In genomic region chr13:55058042-55058441, GRCm38 (mm10) we compare ENCODE assay signal across 9 mouse cellular contexts. TPM values are rescaled to one million over a fixed set of nuclear protein-coding genes. Genes with fewer than 3 reads are reported as not detected.
DNase-seq lines count a peak whose midpoint lies in the region; ATAC-seq and TF ChIP-seq lines count a peak whose summit lies in the region.
"Had no signal": no experiment of that assay in that cellular context is flagged by ENCODE, and none has a peak within 500 bp of the region (broad histone marks: within the 10 kb centered on the region; RNA-seq: fewer than 3 reads in every experiment).

No protein-coding gene starts in this region.

- no peak for TF ChIP-seq POLR2A in bone marrow macrophage, adult 2 months (IDR thresholded peaks at IDR 0.05; ENCODE audit: borderline replicate concordance, low read depth, low read length)

- DNase-seq in liver, embryonic 14.5 days (ENCODE audit: low read depth in 3 of 3, low spot score in 3 of 3), result no peak
- DNase-seq in ovary, adult 18-20 months (ENCODE audit: low spot score), result no peak
- no peak for DNase-seq in left cerebral cortex, postnatal 14 days (ENCODE audit: low spot score in 2 of 2)
- DNase-seq in layer of hippocampus, adult 18-20 months (ENCODE audit: low spot score in 2 of 2), result no peak

- H3K36me3 ChIP-seq in intestine, postnatal 0 days (ENCODE audit: control insufficient read depth, insufficient read depth), result peaks cover 24% of the 10 kb centered on the region
- peaks cover 7% of the 10 kb centered on the region; the same call in 1 of the 2 replicates for H3K36me3 ChIP-seq in intestine, embryonic 16.5 days (ENCODE audit: control insufficient read depth, insufficient read depth, low read length)
- peaks cover 12% of the 10 kb centered on the region; the same call in 1 of the 2 replicates for H3K36me3 ChIP-seq in E14TG2a.4 (ENCODE audit: insufficient read depth, low read length)
- peaks cover 7% of the 10 kb centered on the region for H3K36me3 ChIP-seq in liver, embryonic 14.5 days (replicated peaks; ENCODE audit: control insufficient read depth, insufficient read depth, low read depth)

- no peaks in the 10 kb centered on the region for H3K9me3 ChIP-seq in intestine, postnatal 0 days (ENCODE audit: control insufficient read depth)
- no peaks in the 10 kb centered on the region for H3K9me3 ChIP-seq in intestine, embryonic 16.5 days (ENCODE audit: control insufficient read depth, low read length)
- no peaks in the 10 kb centered on the region for H3K9me3 ChIP-seq in E14TG2a.4 (ENCODE audit: low read length)
- no peaks in the 10 kb centered on the region for H3K9me3 ChIP-seq in liver, embryonic 14.5 days (ENCODE audit: control insufficient read depth, low read length)
- H3K9me3 ChIP-seq: embryonic facial prominence, embryonic 13.5 days had no signal

- no peaks in the 10 kb centered on the region for H3K4me1 ChIP-seq in intestine, postnatal 0 days (replicated peaks; ENCODE audit: control insufficient read depth, insufficient read depth, low read length)
- H3K4me1 ChIP-seq in intestine, embryonic 16.5 days (ENCODE audit: control insufficient read depth, insufficient read depth, low read length), result no peaks in the 10 kb centered on the region
- no peaks in the 10 kb centered on the region for H3K4me1 ChIP-seq in E14TG2a.4 (replicated peaks; ENCODE audit: low read depth, low read length)
- peaks cover 8% of the 10 kb centered on the region for H3K4me1 ChIP-seq in bone marrow macrophage, adult 2 months (ENCODE audit: control insufficient read depth, insufficient read depth, low read length)
- no peaks in the 10 kb centered on the region for H3K4me1 ChIP-seq in liver, embryonic 14.5 days (replicated peaks; ENCODE audit: control insufficient read depth in 2 of 2, insufficient read depth in 2 of 2, low read length in 1 of 2)
- H3K4me1 ChIP-seq: embryonic facial prominence, embryonic 13.5 days had no signal

- no peak overlapping the region for H3K4me2 ChIP-seq in intestine, postnatal 0 days (replicated peaks; ENCODE audit: low read depth)
- H3K4me2 ChIP-seq in intestine, embryonic 16.5 days (ENCODE audit: low read depth, low read length), result no peak overlapping the region
- no peak overlapping the region for H3K4me2 ChIP-seq in liver, embryonic 14.5 days (ENCODE audit: low read depth)
- H3K4me2 ChIP-seq: embryonic facial prominence, embryonic 13.5 days had no signal

- TF ChIP-seq CTCF in intestine, postnatal 0 days (IDR thresholded peaks at IDR 0.05; ENCODE audit: low read depth), result peak; percentile 62
- TF ChIP-seq CTCF in E14TG2a.4 (conservative IDR thresholded peaks at IDR 0.05; ENCODE audit: low read length), result peak; percentile 89
- peak; percentile 23; the same call in 1 of the 2 replicates for TF ChIP-seq CTCF in bone marrow macrophage, adult 2 months (IDR thresholded peaks at IDR 0.05; ENCODE audit: low read depth, low read length)
- peak; percentile 76 for TF ChIP-seq CTCF in liver, embryonic 14.5 days (IDR thresholded peaks at IDR 0.05; ENCODE audit: low read depth)

- TF ChIP-seq EP300 in liver, embryonic 14.5 days (IDR thresholded peaks at IDR 0.05; ENCODE audit: low read depth), result no peak

- ATAC-seq in intestine, postnatal 0 days, result no peak
- ATAC-seq in intestine, embryonic 16.5 days, result no peak
- ATAC-seq in liver, embryonic 14.5 days (ENCODE audit: insufficient read depth), result no peak

- intact Hi-C loops in left cerebral cortex, postnatal 14 days (cut with DNase I), result no loop called here

- no peaks in the 10 kb centered on the region for H3K27me3 ChIP-seq in intestine, postnatal 0 days (replicated peaks; ENCODE audit: control insufficient read depth, insufficient read depth, low read length)
- no peaks in the 10 kb centered on the region for H3K27me3 ChIP-seq in intestine, embryonic 16.5 days (replicated peaks; ENCODE audit: control insufficient read depth, insufficient read depth, low read length)
- no peaks in the 10 kb centered on the region for H3K27me3 ChIP-seq in E14TG2a.4 (ENCODE audit: insufficient read depth, low read length)
- H3K27me3 ChIP-seq in liver, embryonic 14.5 days (ENCODE audit: control insufficient read depth, insufficient read depth, low read length), result no peaks in the 10 kb centered on the region
- H3K27me3 ChIP-seq: embryonic facial prominence, embryonic 13.5 days had no signal

- H3K9ac ChIP-seq in intestine, postnatal 0 days (ENCODE audit: low read depth, low read length), result no peak overlapping the region
- no peak overlapping the region for H3K9ac ChIP-seq in intestine, embryonic 16.5 days (ENCODE audit: low read depth, low read length)
- no peak overlapping the region for H3K9ac ChIP-seq in liver, embryonic 14.5 days (replicated peaks)
- H3K9ac ChIP-seq: embryonic facial prominence, embryonic 13.5 days had no signal

- H3K4me3 ChIP-seq in intestine, postnatal 0 days (ENCODE audit: low read depth, low read length), result no peak overlapping the region
- no peak overlapping the region for H3K4me3 ChIP-seq in intestine, embryonic 16.5 days (ENCODE audit: low read length)
- H3K4me3 ChIP-seq in E14TG2a.4 (replicated peaks; ENCODE audit: low read length), result no peak overlapping the region
- H3K4me3 ChIP-seq in bone marrow macrophage, adult 2 months (ENCODE audit: insufficient read depth, low read length), result no peak overlapping the region
- H3K4me3 ChIP-seq in liver, embryonic 14.5 days (ENCODE audit: insufficient read depth in 1 of 2, low read depth in 2 of 2, low read length in 2 of 2), result no peak overlapping the region
- H3K4me3 ChIP-seq: embryonic facial prominence, embryonic 13.5 days had no signal

- H3K27ac ChIP-seq in intestine, postnatal 0 days (ENCODE audit: low read depth, low read length), result no peak overlapping the region
- no peak overlapping the region for H3K27ac ChIP-seq in intestine, embryonic 16.5 days (ENCODE audit: low read length)
- no peak overlapping the region for H3K27ac ChIP-seq in bone marrow macrophage, adult 2 months (ENCODE audit: insufficient read depth, low read depth, low read length)
- no peak overlapping the region for H3K27ac ChIP-seq in liver, embryonic 14.5 days
- H3K27ac ChIP-seq: embryonic facial prominence, embryonic 13.5 days had no signal

- 96% methylated on average over 2 of the region's 2 CpGs for WGBS in intestine, postnatal 0 days
- 96% methylated on average over 2 of the region's 2 CpGs for WGBS in intestine, embryonic 16.5 days
- WGBS in liver, embryonic 14.5 days (ENCODE audit: insufficient replicate concordance), result 81% methylated on average over 2 of the region's 2 CpGs

RNA-seq across cellular contexts. Expression of gene Hk3, which starts 36.9 kb away (rescaled TPM):
- polyA plus RNA-seq in intestine, postnatal 0 days (2015; fragmentation: Nextera tagmentation; extraction: Ambion mirVana), result 0.77 and 0.81 TPM in 2 replicates
- 1.5 and 1.6 TPM in 2 replicates for polyA plus RNA-seq in intestine, embryonic 16.5 days (2015; fragmentation: Nextera tagmentation; extraction: Ambion mirVana)
- 70.8 and 78.5 TPM in 2 replicates for polyA plus RNA-seq in bone marrow macrophage, adult 2 months (2012; ENCODE audit: insufficient read depth, insufficient read length, missing spikeins)
- 3.5 and 3.9 TPM in 2 replicates for polyA plus RNA-seq in liver, embryonic 14.5 days (2012; rRNA removed)
- 3.3 and 3.8 TPM in 2 replicates for polyA plus RNA-seq in liver, embryonic 14.5 days (2014; fragmentation: Nextera tagmentation; extraction: Ambion mirVana)
- total RNA-seq in left cerebral cortex, postnatal 14 days (2021), result 1 to 10 TPM; 1.3 to 1.8 TPM
- total RNA-seq in layer of hippocampus, adult 18-20 months (2021), result 1 to 10 TPM in 1 of 2 experiments, under 1 TPM in 1; 0.99 to 1.1 TPM

RNA-seq across cellular contexts. Expression of gene Uimc1, which starts 42.1 kb away (rescaled TPM):
- 14.1 and 15.9 TPM in 2 replicates for polyA plus RNA-seq in intestine, postnatal 0 days (2015; fragmentation: Nextera tagmentation; extraction: Ambion mirVana)
- 19.2 and 20.8 TPM in 2 replicates for polyA plus RNA-seq in intestine, embryonic 16.5 days (2015; fragmentation: Nextera tagmentation; extraction: Ambion mirVana)
- 41.7 and 46.8 TPM in 2 replicates for polyA plus RNA-seq in bone marrow macrophage, adult 2 months (2012; ENCODE audit: insufficient read depth, insufficient read length, missing spikeins)
- polyA plus RNA-seq in liver, embryonic 14.5 days (2012; rRNA removed), result 6.0 and 12.5 TPM in 2 replicates
- 16.0 and 16.6 TPM in 2 replicates for polyA plus RNA-seq in liver, embryonic 14.5 days (2014; fragmentation: Nextera tagmentation; extraction: Ambion mirVana)
- total RNA-seq in left cerebral cortex, postnatal 14 days (2021), result 10 to 100 TPM; 14.3 TPM
- total RNA-seq in layer of hippocampus, adult 18-20 months (2021), result 10 to 100 TPM; 25.3 to 26.1 TPM

RNA-seq across cellular contexts. Expression of gene Zfp346, which starts 47.1 kb away (rescaled TPM):
- 5.5 and 6.2 TPM in 2 replicates for polyA plus RNA-seq in intestine, postnatal 0 days (2015; fragmentation: Nextera tagmentation; extraction: Ambion mirVana)
- 11.2 and 12.5 TPM in 2 replicates for polyA plus RNA-seq in intestine, embryonic 16.5 days (2015; fragmentation: Nextera tagmentation; extraction: Ambion mirVana)
- polyA plus RNA-seq in bone marrow macrophage, adult 2 months (2012; ENCODE audit: insufficient read depth, insufficient read length, missing spikeins), result 11.5 and 14.6 TPM in 2 replicates
- polyA plus RNA-seq in liver, embryonic 14.5 days (2012; rRNA removed), result 9.4 and 11.4 TPM in 2 replicates
- 5.6 and 6.1 TPM in 2 replicates for polyA plus RNA-seq in liver, embryonic 14.5 days (2014; fragmentation: Nextera tagmentation; extraction: Ambion mirVana)
- total RNA-seq in left cerebral cortex, postnatal 14 days (2021), result 10 to 100 TPM; 40.7 to 42.8 TPM
- 10 to 100 TPM; 39.0 to 42.2 TPM for total RNA-seq in layer of hippocampus, adult 18-20 months (2021)

Comparison
In these comparisons a context has a peak if more than half of its experiments do, and no peak if none do; other contexts are left out.
1. CTCF ChIP-seq: peak in every context shown above with its lines; median percentile 89 in E14TG2a.4; 76 in liver, embryonic 14.5 days; 62 in intestine, postnatal 0 days; 23 in bone marrow macrophage, adult 2 months.
2. RNA of gene Hk3, which starts 36.9 kb away (polyA plus RNA-seq): 70.8 to 78.5 TPM in bone marrow macrophage, adult 2 months; 3.3 to 3.9 TPM in liver, embryonic 14.5 days, 1.5 to 1.6 TPM in intestine, embryonic 16.5 days and 0.77 to 0.81 TPM in intestine, postnatal 0 days; every median in the first group is over 10 times any median in the second.